Mouse (Mus musculus): ENCODE results near the gene Fars2.

DNA sequence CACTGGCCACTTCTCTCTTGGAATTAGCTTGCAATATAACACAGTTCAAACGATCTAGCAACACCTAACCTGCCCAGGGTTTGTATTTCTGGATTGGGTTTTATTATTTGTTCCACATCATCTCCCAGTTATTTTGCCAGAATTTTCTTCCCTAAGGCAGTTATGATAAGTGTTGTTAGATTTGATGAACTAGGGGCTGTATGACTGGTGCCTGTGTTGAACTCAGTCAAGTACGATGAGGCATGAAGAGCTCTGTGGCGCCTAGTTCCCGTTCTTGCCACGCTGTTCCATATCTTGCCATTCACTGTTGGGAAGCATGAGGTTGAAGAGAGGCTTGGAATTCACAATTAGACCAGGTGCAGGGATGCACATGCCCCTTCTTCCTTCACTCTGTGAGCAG is 177.3 kb downstream of the Fars2 start:
- TF ChIP-seq CTCF (IDR thresholded peaks at IDR 0.05; ENCODE audit: low read depth) = no peak
- TF ChIP-seq EP300 (IDR thresholded peaks at IDR 0.05; ENCODE audit: low read depth) = no peak

Measured in heart, postnatal 0 days (tissue).